In the genomic region with DNA sequence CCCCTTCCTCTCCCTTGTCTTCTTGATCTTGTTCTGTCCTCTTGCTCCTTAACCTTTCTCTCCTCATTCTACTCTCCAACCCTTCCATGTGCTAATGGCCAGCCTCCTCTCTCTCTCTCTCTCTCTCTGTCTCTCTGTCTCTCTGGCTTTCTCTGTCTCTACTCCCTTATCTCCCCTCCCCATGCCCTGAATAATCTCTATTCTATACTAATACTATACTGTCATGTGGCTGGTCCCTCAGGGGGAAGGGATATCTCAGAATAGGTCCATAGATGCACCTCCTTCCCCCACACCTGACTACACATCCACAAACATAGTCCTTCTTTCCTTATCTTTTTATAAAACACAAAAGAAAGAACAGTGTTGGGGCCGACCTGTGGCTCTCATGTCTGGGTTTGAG, we compare ENCODE assay signal across 25 mouse cellular contexts.
"Had no signal": no experiment of that assay in that cellular context is flagged by ENCODE, and none has a peak within 500 bp of the region (broad histone marks: within the 10 kb centered on the region; RNA-seq: fewer than 3 reads in every experiment).

No protein-coding gene starts in this region.

- DNase-seq: gastrocnemius, adult 2 months; gastrocnemius, postnatal 10 days; gastrocnemius, postnatal 25 days; heart, postnatal 10 days; heart, postnatal 4 days; kidney, adult 11 months; kidney, adult 2 months; kidney, adult 9 months; kidney, postnatal 14 days; kidney, postnatal 36 days; layer of hippocampus, adult 9-11 months; layer of hippocampus, postnatal 36 days; left cerebral cortex, postnatal 4 days had no signal

- H3K4me3 ChIP-seq: gastrocnemius, adult 2 months; heart, embryonic 10.5 days; heart, embryonic 12.5 days; hindbrain, embryonic 10.5 days; hindbrain, embryonic 12.5 days; kidney, embryonic 15.5 days; limb, embryonic 13.5 days; limb, embryonic 15.5 days; liver, embryonic 15.5 days had no signal

- H3K36me3 ChIP-seq: heart, embryonic 10.5 days; heart, embryonic 12.5 days; hindbrain, embryonic 10.5 days; hindbrain, embryonic 12.5 days; kidney, embryonic 15.5 days; limb, embryonic 13.5 days; limb, embryonic 15.5 days; liver, embryonic 15.5 days had no signal

- H3K4me2 ChIP-seq: heart, embryonic 12.5 days; hindbrain, embryonic 12.5 days; hindbrain, embryonic 14.5 days; kidney, embryonic 15.5 days; limb, embryonic 13.5 days; limb, embryonic 15.5 days; liver, embryonic 15.5 days had no signal

- ATAC-seq: hindbrain, postnatal 0 days; intestine, embryonic 16.5 days had no signal

- H3K27me3 ChIP-seq: heart, embryonic 12.5 days; hindbrain, embryonic 12.5 days; kidney, embryonic 15.5 days; limb, embryonic 13.5 days; limb, embryonic 15.5 days; liver, embryonic 15.5 days had no signal

- H3K9ac ChIP-seq: heart, embryonic 12.5 days; hindbrain, embryonic 12.5 days; hindbrain, embryonic 14.5 days; kidney, embryonic 15.5 days; limb, embryonic 13.5 days; limb, embryonic 15.5 days; liver, embryonic 15.5 days had no signal

- H3K9me3 ChIP-seq: heart, embryonic 10.5 days; heart, embryonic 12.5 days; hindbrain, embryonic 10.5 days; hindbrain, embryonic 12.5 days; kidney, embryonic 15.5 days; limb, embryonic 13.5 days; limb, embryonic 15.5 days; liver, embryonic 15.5 days had no signal

- H3K4me1 ChIP-seq: heart, embryonic 10.5 days; heart, embryonic 12.5 days; hindbrain, embryonic 10.5 days; hindbrain, embryonic 12.5 days; kidney, embryonic 15.5 days; limb, embryonic 13.5 days; limb, embryonic 15.5 days had no signal

- H3K27ac ChIP-seq: gastrocnemius, adult 2 months; heart, embryonic 10.5 days; hindbrain, embryonic 10.5 days; hindbrain, embryonic 12.5 days; hindbrain, embryonic 14.5 days; hindbrain, postnatal 0 days; kidney, embryonic 15.5 days; kidney, postnatal 0 days; limb, embryonic 13.5 days; limb, embryonic 15.5 days; liver, embryonic 15.5 days had no signal
